Mouse (Mus musculus): ENCODE measurements around the gene Arhgap27.

- TF ChIP-seq ZNF384 (IDR thresholded peaks at IDR 0.05; ENCODE audit: low read depth, low read length): no peak
- no peak for TF ChIP-seq RAD21 (IDR thresholded peaks at IDR 0.05; ENCODE audit: low read depth, low read length)
- TF ChIP-seq USF1 (IDR thresholded peaks at IDR 0.05; ENCODE audit: low read depth, low read length): no peak
- TF ChIP-seq CTCF (IDR thresholded peaks at IDR 0.05 in 2 of 3, conservative IDR thresholded peaks at IDR 0.05 in 1 of 3; ENCODE audit: control insufficient read depth in 1 of 3, insufficient read depth in 1 of 3, low read depth in 2 of 3, low read length in 3 of 3, poor library complexity in 1 of 3, severe bottlenecking in 1 of 3): no peak
- no peak for TF ChIP-seq POLR2A (IDR thresholded peaks at IDR 0.05; ENCODE audit: control insufficient read depth in 1 of 2, insufficient read depth in 1 of 2, low read depth in 1 of 2, low read length in 2 of 2, poor library complexity in 1 of 2)
Observed at GRCm38 (mm10) chr11:103365530-103365929, 2.0 kb upstream of the Arhgap27 start.

Data from MEL (cell line).